Mouse (Mus musculus) testis, adult 2 months (tissue): ENCODE data around the gene Bhmt2.

Source experiments
- CTCF ChIP-seq: fragments of 200-500 bp; IDR thresholded peaks from 2 replicates; pipeline ENCODE4 v1.5.1; 2012; ENCODE audit warnings: low read depth, mild to moderate bottlenecking, inconsistent platforms, low read length, moderate library complexity; ENCODE audit not compliant: control insufficient read depth, insufficient read depth, insufficient replicate concordance
- POLR2A ChIP-seq: fragments of 200-500 bp; IDR thresholded peaks from 2 replicates; pipeline ENCODE4 v1.6.1; 2012; ENCODE audit warnings: low read depth, mild to moderate bottlenecking, inconsistent platforms, low read length, moderate library complexity; ENCODE audit not compliant: control insufficient read depth

DNA sequence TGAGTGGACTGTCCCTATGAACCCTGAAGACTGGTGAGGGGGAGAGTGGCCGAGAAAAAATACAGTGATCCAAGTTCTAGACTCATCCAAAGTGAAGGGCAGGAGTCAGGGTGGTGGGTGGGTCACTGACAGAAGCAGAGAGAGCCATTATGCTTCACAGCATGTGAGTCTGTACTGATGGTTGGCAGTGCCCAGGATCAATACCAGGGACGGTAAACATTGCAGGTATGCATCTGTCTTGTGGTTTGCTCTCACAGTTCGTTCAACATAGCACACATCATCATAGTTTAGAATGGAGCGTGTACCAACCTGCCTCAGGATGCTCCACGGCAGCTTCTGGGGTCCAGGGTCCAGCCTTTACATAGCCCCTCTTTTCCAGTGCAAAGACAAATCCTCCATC, 41.2 kb downstream of the Bhmt2 start:
- TF ChIP-seq CTCF (no peak), POLR2A (no peak)
